Mouse (Mus musculus) cerebellum, adult 2 months (tissue): ENCODE measurements around the gene Olfr1214.

Source experiments
- CTCF ChIP-seq: fragments of 200-500 bp; IDR thresholded peaks from 2 replicates; pipeline ENCODE4 v1.5.1; 2011; ENCODE audit warnings: low read depth, mild to moderate bottlenecking, control low read depth, low read length, moderate library complexity, borderline replicate concordance; ENCODE audit not compliant: insufficient read depth
- POLR2A ChIP-seq: fragments of 200-500 bp; IDR thresholded peaks from 2 replicates; pipeline ENCODE4 v1.6.1; 2011; ENCODE audit warnings: low read length, control low read depth, borderline replicate concordance; ENCODE audit not compliant: insufficient read depth

DNA sequence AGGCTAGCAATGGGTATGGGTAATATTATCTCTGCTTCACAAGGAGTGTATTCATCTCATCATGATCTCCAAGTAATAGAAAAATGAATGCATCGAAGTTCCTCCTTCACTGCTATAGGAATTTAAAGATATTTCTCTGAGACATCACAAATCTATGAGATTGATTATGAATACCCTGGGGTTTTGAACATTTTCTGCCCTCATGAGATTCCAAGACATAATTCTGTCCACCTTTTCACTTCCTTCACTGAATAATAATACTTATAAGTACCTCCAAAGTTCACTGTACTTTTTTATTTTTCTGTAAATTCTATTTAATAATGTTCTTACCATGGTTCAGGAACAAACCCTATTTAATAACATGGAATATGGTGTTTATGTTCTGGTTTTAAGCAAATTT lies 12.3 kb downstream of the Olfr1214 start, which contains the start of gene Gm13762:
- TF ChIP-seq CTCF (no peak), POLR2A (no peak)
